ENCODE assay signal across 8 mouse cellular contexts in genomic region chr2:167219154-167219775, GRCm38 (mm10). TPM values are rescaled to one million over a fixed set of nuclear protein-coding genes. Genes with fewer than 3 reads are reported as not detected.
DNase-seq lines count a peak whose midpoint lies in the region; ATAC-seq lines count a peak whose summit lies in the region.

No protein-coding gene starts in this region.

- no peak overlapping the region for H3K9ac ChIP-seq in embryonic facial prominence, embryonic 12.5 days
- H3K9ac ChIP-seq in liver, embryonic 13.5 days: no peak overlapping the region
- no peak overlapping the region for H3K9ac ChIP-seq in neural tube, embryonic 14.5 days (replicated peaks; ENCODE audit: low read depth, low read length)

- no peak overlapping the region for H3K27ac ChIP-seq in embryonic facial prominence, embryonic 12.5 days
- H3K27ac ChIP-seq in heart, embryonic 10.5 days: no peak overlapping the region
- H3K27ac ChIP-seq in liver, embryonic 13.5 days: no peak overlapping the region
- H3K27ac ChIP-seq in neural tube, embryonic 14.5 days (ENCODE audit: low read depth, low read length): no peak overlapping the region

- peaks cover 16% of the 10 kb centered on the region; the same call in 1 of the 2 replicates for H3K36me3 ChIP-seq in embryonic facial prominence, embryonic 12.5 days
- peaks cover 35% of the 10 kb centered on the region for H3K36me3 ChIP-seq in heart, embryonic 10.5 days
- H3K36me3 ChIP-seq in liver, embryonic 13.5 days: no peaks in the 10 kb centered on the region
- no peaks in the 10 kb centered on the region for H3K36me3 ChIP-seq in neural tube, embryonic 14.5 days (ENCODE audit: control insufficient read depth, insufficient read depth, low read length)

- H3K27me3 ChIP-seq in embryonic facial prominence, embryonic 12.5 days: no peaks in the 10 kb centered on the region
- H3K27me3 ChIP-seq in heart, embryonic 10.5 days (ENCODE audit: insufficient read depth, poor library complexity, severe bottlenecking): no peaks in the 10 kb centered on the region
- no peaks in the 10 kb centered on the region for H3K27me3 ChIP-seq in liver, embryonic 13.5 days
- H3K27me3 ChIP-seq in neural tube, embryonic 14.5 days (ENCODE audit: control insufficient read depth, insufficient read depth, low read length): no peaks in the 10 kb centered on the region

- H3K4me2 ChIP-seq in embryonic facial prominence, embryonic 12.5 days (replicated peaks): no peak overlapping the region
- no peak overlapping the region for H3K4me2 ChIP-seq in liver, embryonic 13.5 days
- H3K4me2 ChIP-seq in neural tube, embryonic 14.5 days (ENCODE audit: low read depth, low read length): no peak overlapping the region

- H3K4me1 ChIP-seq in embryonic facial prominence, embryonic 12.5 days: no peaks in the 10 kb centered on the region
- no peaks in the 10 kb centered on the region; the same call in 1 of the 2 replicates for H3K4me1 ChIP-seq in heart, embryonic 10.5 days
- no peaks in the 10 kb centered on the region for H3K4me1 ChIP-seq in liver, embryonic 13.5 days (replicated peaks)
- H3K4me1 ChIP-seq in neural tube, embryonic 14.5 days (ENCODE audit: control insufficient read depth, insufficient read depth, low read length): no peaks in the 10 kb centered on the region

- WGBS in embryonic facial prominence, embryonic 12.5 days: 48% methylated on average over 8 of the region's 8 CpGs
- WGBS in heart, embryonic 10.5 days: 56% methylated on average over 8 of the region's 8 CpGs
- 34% methylated on average over 8 of the region's 8 CpGs for WGBS in liver, embryonic 13.5 days (ENCODE audit: insufficient replicate concordance)
- 45% methylated on average over 8 of the region's 8 CpGs for WGBS in neural tube, embryonic 14.5 days

- 0 out of 2 replicates have a peak, but pooled peaks have one; percentile 54 for ATAC-seq in embryonic facial prominence, embryonic 12.5 days (ENCODE audit: insufficient number of reproducible peaks, insufficient read depth, low FRiP score, low TSS enrichment)
- ATAC-seq in liver, embryonic 13.5 days (ENCODE audit: low read depth): no peak
- peak; percentile 86; the same call in 1 of the 2 replicates for ATAC-seq in neural tube, embryonic 14.5 days (ENCODE audit: low read depth)

- peak; percentile 71 for DNase-seq in A20 (ENCODE audit: low read depth, low spot score)
- DNase-seq in adrenal gland, postnatal 36 days: peak; percentile 86 to 89
- peak; percentile 90 for DNase-seq in heart, embryonic 10.5 days (ENCODE audit: low spot score)
- peak; percentile 93 for DNase-seq in kidney, postnatal 10 days
- DNase-seq in liver, embryonic 13.5 days: peak; percentile 17
- DNase-seq in telencephalon, adult 2 months (ENCODE audit: low read depth, low spot score): peak; percentile 74

- H3K4me3 ChIP-seq in embryonic facial prominence, embryonic 12.5 days: no peak overlapping the region
- H3K4me3 ChIP-seq in heart, embryonic 10.5 days: no peak overlapping the region
- H3K4me3 ChIP-seq in liver, embryonic 13.5 days (replicated peaks): no peak overlapping the region
- no peak overlapping the region for H3K4me3 ChIP-seq in neural tube, embryonic 14.5 days (ENCODE audit: low read depth, low read length)

- H3K9me3 ChIP-seq in embryonic facial prominence, embryonic 12.5 days: no peaks in the 10 kb centered on the region
- no peaks in the 10 kb centered on the region for H3K9me3 ChIP-seq in heart, embryonic 10.5 days
- H3K9me3 ChIP-seq in liver, embryonic 13.5 days (replicated peaks): no peaks in the 10 kb centered on the region
- no peaks in the 10 kb centered on the region for H3K9me3 ChIP-seq in neural tube, embryonic 14.5 days (ENCODE audit: control insufficient read depth, low read length)

RNA-seq across cellular contexts. Expression of gene Ptgis, which starts 21.1 kb away (rescaled TPM):
- 10 to 100 TPM; 24.7 to 31.7 TPM for total RNA-seq in adrenal gland, postnatal 36 days (2021)
- polyA plus RNA-seq in embryonic facial prominence, embryonic 12.5 days (2016; fragmentation: Nextera tagmentation; extraction: Ambion mirVana): 17.7 and 19.1 TPM in 2 replicates
- 16.3 and 21.4 TPM in 2 replicates for polyA plus RNA-seq in heart, embryonic 10.5 days (2016; fragmentation: Nextera tagmentation; extraction: Ambion mirVana)
- polyA plus RNA-seq in liver, embryonic 13.5 days (2015; fragmentation: Nextera tagmentation; extraction: Ambion mirVana): 1.2 and 1.4 TPM in 2 replicates
- 1.9 and 5.9 TPM in 2 replicates for polyA plus RNA-seq in neural tube, embryonic 14.5 days (2014; fragmentation: Nextera tagmentation; extraction: Ambion mirVana)

RNA-seq across cellular contexts. Expression of gene Kcnb1, which starts 29.3 kb away (rescaled TPM):
- total RNA-seq in adrenal gland, postnatal 36 days (2021): 10 to 100 TPM; 13.7 to 20.7 TPM
- polyA plus RNA-seq in embryonic facial prominence, embryonic 12.5 days (2016; fragmentation: Nextera tagmentation; extraction: Ambion mirVana): 0.93 and 1.3 TPM in 2 replicates
- polyA plus RNA-seq in heart, embryonic 10.5 days (2016; fragmentation: Nextera tagmentation; extraction: Ambion mirVana): 0.16 and 0.21 TPM in 2 replicates
- polyA plus RNA-seq in liver, embryonic 13.5 days (2015; fragmentation: Nextera tagmentation; extraction: Ambion mirVana): 0.16 and 0.25 TPM in 2 replicates
- 4.9 and 5.4 TPM in 2 replicates for polyA plus RNA-seq in neural tube, embryonic 14.5 days (2014; fragmentation: Nextera tagmentation; extraction: Ambion mirVana)

Comparison
In these comparisons a context has a peak if more than half of its experiments do, and no peak if none do; other contexts are left out.
1. DNase-seq: peak in every context shown above with its lines; median percentile 93 in kidney, postnatal 10 days; 90 in heart, embryonic 10.5 days; 88 in adrenal gland, postnatal 36 days; 74 in telencephalon, adult 2 months; 71 in A20; 17 in liver, embryonic 13.5 days.